14 mouse cellular contexts compared by ENCODE assay signal in the genomic region with DNA sequence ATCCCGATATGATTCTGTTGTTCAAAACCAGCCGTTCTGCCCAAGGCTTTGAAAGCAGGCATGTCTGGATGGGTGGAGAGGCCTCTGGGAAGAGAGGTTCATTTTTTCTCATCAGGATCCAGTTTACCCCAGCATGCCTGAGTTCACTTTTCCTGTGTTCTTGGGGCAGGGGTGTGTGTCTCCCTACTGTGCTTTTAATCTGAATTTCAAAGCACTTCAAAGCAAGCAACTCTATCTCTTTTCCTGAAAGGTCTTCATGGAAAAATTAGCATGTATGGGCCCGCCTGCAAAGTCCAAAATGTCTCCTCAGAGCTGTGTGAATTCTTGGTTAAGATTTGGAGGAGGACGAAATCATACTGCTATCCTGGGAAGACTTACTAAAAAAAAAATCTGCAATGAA.
"Had no signal": no experiment of that assay in that cellular context is flagged by ENCODE, and none has a peak within 500 bp of the region (broad histone marks: within the 10 kb centered on the region; RNA-seq: fewer than 3 reads in every experiment).

No protein-coding gene starts in this region.

- DNase-seq: cerebellum, postnatal 10 days; cerebellum, postnatal 14 days; cerebellum, postnatal 25 days; cerebellum, postnatal 36 days; embryo, embryonic 11 days; forebrain, postnatal 0 days; gastrocnemius, adult 2 months; gastrocnemius, postnatal 10 days; gastrocnemius, postnatal 14 days; gastrocnemius, postnatal 25 days; gastrocnemius, postnatal 36 days; heart, adult 11 months; heart, adult 18-20 months; heart, adult 2 months had no signal
